Mouse (Mus musculus) liver, postnatal 0 days (tissue): ENCODE measurements at regions not wholly inside any gene's neighbourhood (a gene's known extent, or its start where the extent isn't known, plus 50 kb on each side); places are given as distances from the start of the nearest gene placed in this dataset.

Experiments used
- ATAC-seq: fragments of 200-750 bp; cut with Nextera tagmentation; 2 replicates; pipeline ENCODE4 v1.8.0; 2017; ENCODE audit warnings: mild to moderate bottlenecking, moderate library complexity
- DNase-seq: peaks from one replicate; pipeline ENCODE4 v3.0.0-alpha.2; 2016
- H3K27ac ChIP-seq: fragments of 300-500 bp; sonication (generic); 2 replicates; pipeline ENCODE4 v1.5.1; 2014; ENCODE audit warnings: antibody characterized with exemption, moderate library complexity, mild to moderate bottlenecking, low read depth
- H3K27me3 ChIP-seq: fragments of 300-500 bp; sonication (generic); 2 replicates; pipeline ENCODE4 v1.6.1; 2014; ENCODE audit warnings: low read length, control low read depth, mixed read lengths; ENCODE audit not compliant: insufficient read depth
- H3K36me3 ChIP-seq: fragments of 300-500 bp; sonication (generic); replicated peaks from 2 replicates; pipeline ENCODE4 v1.6.1; 2014; ENCODE audit warnings: mild to moderate bottlenecking, control low read depth, low read length, moderate library complexity, mixed read lengths; ENCODE audit not compliant: insufficient read depth
- H3K4me1 ChIP-seq: fragments of 300-500 bp; sonication (generic); 2 replicates; pipeline ENCODE4 v1.6.1; 2014; ENCODE audit warnings: antibody characterized with exemption, mild to moderate bottlenecking, control low read depth; ENCODE audit not compliant: insufficient read depth
- H3K4me2 ChIP-seq: fragments of 300-500 bp; sonication (generic); 2 replicates; pipeline ENCODE4 v1.6.1; 2014; ENCODE audit warnings: low read depth, mild to moderate bottlenecking, low read length, moderate library complexity, mixed read lengths
- H3K4me3 ChIP-seq: fragments of 300-500 bp; sonication (generic); 2 replicates; pipeline ENCODE4 v1.5.1; 2014; ENCODE audit warnings: low read depth, low read length
- H3K9ac ChIP-seq: fragments of 300-500 bp; sonication (generic); replicated peaks from 2 replicates; pipeline ENCODE4 v1.6.1; 2014; ENCODE audit warnings: mild to moderate bottlenecking, moderate library complexity
- H3K9me3 ChIP-seq: fragments of 300-500 bp; sonication (generic); 2 replicates; pipeline ENCODE4 v1.6.1; 2016; ENCODE audit warnings: mild to moderate bottlenecking, control low read depth, low read length, mixed read lengths
- CTCF ChIP-seq: sonication (generic); IDR thresholded peaks from 2 replicates; pipeline ENCODE4 v1.5.1; 2016; ENCODE audit warnings: antibody characterized with exemption, low read depth
- EP300 ChIP-seq: IDR thresholded peaks from 2 replicates; pipeline ENCODE4 v1.6.1; 2016; ENCODE audit warnings: antibody characterized with exemption, low read depth, mild to moderate bottlenecking
- WGBS: fragments of 180-500 bp; shearing (Covaris S2); extraction: QIAGEN DNeasy Blood & Tissue Kit; methylation state at CpG from one replicate; pipeline ENCODE4 v1.1.7; 2014; ENCODE audit not compliant: insufficient replicate concordance; 5-methylcytosine and 5-hydroxymethylcytosine counted together

DNA sequence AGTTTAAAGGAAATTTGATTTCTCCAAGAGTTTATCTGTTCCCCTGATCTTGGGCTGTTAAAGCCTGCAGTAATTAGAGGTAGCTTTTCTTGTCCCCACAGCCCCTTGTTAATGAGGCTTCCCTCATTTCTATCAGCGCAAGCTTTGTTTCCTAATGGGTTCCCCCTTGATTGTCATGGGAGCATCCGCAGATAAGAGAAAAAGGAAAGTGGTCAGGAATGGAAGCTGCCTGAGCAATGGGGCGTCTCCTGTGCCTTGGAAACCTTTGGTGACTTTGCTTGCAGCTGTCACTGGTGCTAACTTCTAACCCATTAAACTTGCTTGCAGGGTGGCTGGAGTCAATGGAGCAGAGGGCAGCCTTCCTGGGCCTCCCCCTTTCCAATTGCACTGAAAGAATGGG is 202.7 kb upstream of the Arglu1 start:
- TF ChIP-seq EP300: no peak
- TF ChIP-seq CTCF: no peak
- Histone ChIP-seq H3K27me3 (no peaks in the 10 kb centered on the region), H3K4me3 (no peak overlapping the region), H3K4me1 (no peaks in the 10 kb centered on the region), H3K27ac (no peak overlapping the region), H3K36me3 (no peaks in the 10 kb centered on the region), H3K9ac (no peak overlapping the region), H3K4me2 (no peak overlapping the region), H3K9me3 (no peaks in the 10 kb centered on the region)
- DNase-seq (no peak), ATAC-seq (no peak)
- 38% methylated on average over 3 of the region's 3 CpGs for WGBS

- Histone ChIP-seq H3K4me3 (no peak overlapping the region), H3K27ac (no peak overlapping the region), H3K27me3 (no peaks in the 10 kb centered on the region), H3K4me1 (no peaks in the 10 kb centered on the region), H3K4me2 (no peak overlapping the region), H3K9ac (no peak overlapping the region), H3K9me3 (no peaks in the 10 kb centered on the region), H3K36me3 (no peaks in the 10 kb centered on the region)
- no peak for TF ChIP-seq CTCF
- no peak for TF ChIP-seq EP300
- 78% methylated on average over 4 of the region's 5 CpGs for WGBS
- ATAC-seq: no peak
- no peak for DNase-seq
Observed at GRCm38 (mm10) chr8:8877286-8877685, 187.0 kb upstream of the Arglu1 start.

- H3K4me3 ChIP-seq: no peak overlapping the region
- no peaks in the 10 kb centered on the region for H3K27me3 ChIP-seq
- no peaks in the 10 kb centered on the region for H3K4me1 ChIP-seq
- no peak overlapping the region for H3K4me2 ChIP-seq
- H3K9me3 ChIP-seq: no peaks in the 10 kb centered on the region
- no peak overlapping the region for H3K27ac ChIP-seq
- 66% methylated on average over 9 of the region's 9 CpGs for WGBS
- DNase-seq (no peak), ATAC-seq (no peak)
- H3K9ac ChIP-seq: no peak overlapping the region
- no peaks in the 10 kb centered on the region for H3K36me3 ChIP-seq
- no peak for TF ChIP-seq CTCF
- TF ChIP-seq EP300: no peak
Observed at GRCm38 (mm10) chr8:8876879-8877278, 186.6 kb upstream of the Arglu1 start.

GRCm38 (mm10) chr8:8876469-8876868 is 186.1 kb upstream of the Arglu1 start:
- no peak overlapping the region for H3K27ac ChIP-seq
- TF ChIP-seq EP300: no peak
- TF ChIP-seq CTCF: no peak
- WGBS: 69% methylated on average over 6 of the region's 6 CpGs
- H3K9me3 ChIP-seq: no peaks in the 10 kb centered on the region
- ATAC-seq: no peak
- no peak for DNase-seq
- no peak overlapping the region for H3K4me3 ChIP-seq
- no peaks in the 10 kb centered on the region for H3K4me1 ChIP-seq
- H3K9ac ChIP-seq: no peak overlapping the region
- H3K36me3 ChIP-seq: no peaks in the 10 kb centered on the region
- H3K27me3 ChIP-seq: no peaks in the 10 kb centered on the region
- H3K4me2 ChIP-seq: no peak overlapping the region

DNA sequence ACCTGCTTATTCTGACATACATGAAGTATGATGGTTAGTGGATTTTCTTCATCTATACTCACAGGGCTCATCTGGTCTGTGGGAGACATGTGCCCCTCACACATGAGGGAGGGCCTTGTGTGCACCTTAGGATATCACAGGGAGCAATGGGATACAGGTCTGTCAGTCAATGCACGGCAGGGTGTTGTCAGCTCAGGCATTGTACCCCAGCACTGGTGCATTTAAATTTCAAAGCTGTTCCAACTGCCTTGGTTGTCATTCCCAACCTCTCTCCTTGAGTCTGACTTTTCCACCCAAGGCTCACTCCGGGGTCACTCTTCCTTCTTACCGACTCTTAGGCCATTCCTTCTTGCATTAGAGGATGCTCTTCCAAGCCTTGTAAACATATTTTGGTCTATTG is 181.6 kb upstream of the Arglu1 start:
- Histone ChIP-seq H3K36me3 (no peaks in the 10 kb centered on the region), H3K9ac (no peak overlapping the region), H3K4me3 (no peak overlapping the region), H3K27me3 (no peaks in the 10 kb centered on the region), H3K4me2 (no peak overlapping the region), H3K9me3 (no peaks in the 10 kb centered on the region), H3K4me1 (no peaks in the 10 kb centered on the region), H3K27ac (no peak overlapping the region)
- ATAC-seq: no peak
- no peak for DNase-seq
- no peak for TF ChIP-seq EP300
- no peak for TF ChIP-seq CTCF
- 74% methylated on average over 3 of the region's 3 CpGs for whole genome bisulfite sequencing

DNA sequence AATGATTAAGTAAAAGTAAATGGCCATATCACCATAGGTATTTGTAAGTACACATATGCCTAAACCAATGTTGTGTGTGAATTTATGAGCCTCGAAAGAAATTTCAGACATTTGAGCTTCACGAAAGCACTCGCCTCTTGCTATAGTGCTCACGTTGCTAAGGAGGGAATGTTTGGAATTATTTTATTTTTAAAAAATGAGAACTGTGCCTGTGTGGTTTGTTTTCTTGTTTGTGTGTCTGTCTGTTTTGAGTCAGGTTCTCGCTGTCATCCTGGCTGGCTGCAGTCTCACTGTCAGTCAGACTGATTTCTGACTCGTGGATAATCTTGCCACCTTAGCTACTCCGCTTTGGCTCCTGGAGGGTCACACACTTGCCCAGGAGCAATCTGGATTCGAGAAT is 180.7 kb upstream of the Arglu1 start:
- H3K4me1 ChIP-seq: no peaks in the 10 kb centered on the region
- H3K27ac ChIP-seq: no peak overlapping the region
- no peak for DNase-seq
- no peak overlapping the region for H3K9ac ChIP-seq
- H3K9me3 ChIP-seq: no peaks in the 10 kb centered on the region
- no peaks in the 10 kb centered on the region for H3K36me3 ChIP-seq
- WGBS: 67% methylated on average over 8 of the region's 8 CpGs
- TF ChIP-seq EP300 (no peak), CTCF (no peak)
- no peaks in the 10 kb centered on the region for H3K27me3 ChIP-seq
- no peak overlapping the region for H3K4me3 ChIP-seq
- ATAC-seq: no peak
- no peak overlapping the region for H3K4me2 ChIP-seq

GRCm38 (mm10) chr8:8870487-8870886 is 180.2 kb upstream of the Arglu1 start:
- Histone ChIP-seq H3K4me3 (no peak overlapping the region), H3K4me2 (no peak overlapping the region), H3K9ac (no peak overlapping the region), H3K4me1 (no peaks in the 10 kb centered on the region), H3K9me3 (no peaks in the 10 kb centered on the region), H3K36me3 (no peaks in the 10 kb centered on the region), H3K27ac (no peak overlapping the region), H3K27me3 (no peaks in the 10 kb centered on the region)
- TF ChIP-seq CTCF (no peak), EP300 (no peak)
- DNase-seq (no peak), ATAC-seq (no peak)
- WGBS: 41% methylated on average over 4 of the region's 4 CpGs
